Mouse (Mus musculus): Measurements from ENCODE around the gene Gm10974. TPM values are rescaled to one million over a fixed set of nuclear protein-coding genes. Genes with fewer than 3 reads are reported as not detected.
A peak's percentile ranks its signal among the peaks of the same experiment; 100 is the strongest.

The Gm10974 gene
- total RNA-seq, 2 experiments from 2014 or later: not detected

DNA sequence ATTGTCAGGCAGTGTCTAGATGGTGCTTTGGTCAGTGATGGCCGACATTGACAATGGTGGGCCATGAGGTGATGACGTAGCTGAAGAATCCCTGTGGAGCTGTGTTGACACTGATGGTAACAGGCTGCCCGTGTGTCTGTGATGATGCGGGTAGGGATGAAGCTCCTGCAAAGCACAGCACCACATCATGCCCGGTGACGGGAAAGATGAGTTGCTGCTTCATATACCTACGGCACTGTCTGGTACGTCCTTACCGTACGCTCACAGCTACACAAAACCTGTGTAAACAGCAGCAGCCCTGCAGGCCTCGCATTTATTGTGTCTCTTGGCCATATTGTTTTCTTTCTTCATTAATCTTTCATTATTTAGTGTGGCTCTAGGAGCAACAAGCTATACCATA lies 1.2 kb upstream of the Gm10974 start:
- no peak for DNase-seq

DNA sequence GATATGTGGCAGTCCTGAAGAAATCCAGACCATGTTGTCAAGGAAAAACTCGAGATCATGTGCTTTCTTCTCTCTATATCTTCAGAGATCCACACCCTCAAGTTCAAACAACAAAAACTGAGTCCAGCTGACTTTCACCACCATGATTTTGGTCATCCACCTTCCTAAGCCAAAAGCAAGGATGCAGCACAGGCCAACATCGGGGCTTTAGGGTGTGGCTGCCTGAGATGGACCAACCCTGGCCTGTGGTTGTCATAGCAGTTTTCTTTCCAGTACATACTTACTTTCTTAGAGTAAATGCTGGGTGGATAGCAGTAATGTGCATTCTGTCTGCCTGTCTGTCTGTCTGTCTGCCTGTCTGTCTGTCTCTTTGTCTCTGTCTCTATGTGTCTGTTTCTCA lies 294 bp upstream of the Gm10974 start:
- DNase-seq: no peak

DNA sequence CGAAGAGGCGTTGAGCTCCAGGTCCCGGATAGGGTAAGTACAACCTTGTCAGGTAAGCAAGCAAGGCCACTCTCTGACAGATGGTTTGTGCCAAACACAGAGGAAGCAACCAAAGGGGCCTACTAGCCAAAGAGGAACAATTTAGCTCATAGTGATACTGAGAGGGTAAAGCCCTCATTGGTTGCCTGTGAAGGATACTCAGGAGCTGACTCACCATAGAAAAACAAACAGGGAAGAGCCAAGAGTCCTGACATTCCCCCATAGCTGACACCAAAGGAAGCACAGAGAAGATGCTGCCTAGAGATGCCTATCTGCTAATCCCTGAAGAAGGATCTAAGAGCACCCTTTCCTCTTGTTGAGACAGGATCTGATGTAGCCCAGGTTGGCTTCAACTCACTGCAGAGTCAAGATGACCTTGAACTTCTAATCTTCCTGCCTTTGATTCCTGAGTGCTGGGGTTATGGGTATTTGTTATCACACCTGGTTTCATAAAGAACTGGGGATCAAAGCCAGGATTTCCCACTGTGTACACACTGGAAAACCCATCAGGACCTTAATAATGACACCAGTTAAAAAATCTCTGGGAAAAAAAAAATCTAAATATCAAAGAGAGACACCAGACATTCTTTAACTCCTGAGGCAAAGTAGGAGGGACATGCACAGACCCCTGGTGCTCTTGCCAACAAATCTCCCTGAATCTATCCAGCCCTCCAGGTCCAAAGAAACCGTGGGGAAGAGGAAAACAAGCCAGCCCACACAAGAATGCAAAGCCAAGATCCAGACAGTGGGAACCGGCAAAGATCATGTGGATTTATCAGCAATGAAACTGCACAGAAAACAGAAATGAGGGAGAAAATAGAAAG lies 3.6 kb downstream of the Gm10974 start:
- no peak for DNase-seq

DNA sequence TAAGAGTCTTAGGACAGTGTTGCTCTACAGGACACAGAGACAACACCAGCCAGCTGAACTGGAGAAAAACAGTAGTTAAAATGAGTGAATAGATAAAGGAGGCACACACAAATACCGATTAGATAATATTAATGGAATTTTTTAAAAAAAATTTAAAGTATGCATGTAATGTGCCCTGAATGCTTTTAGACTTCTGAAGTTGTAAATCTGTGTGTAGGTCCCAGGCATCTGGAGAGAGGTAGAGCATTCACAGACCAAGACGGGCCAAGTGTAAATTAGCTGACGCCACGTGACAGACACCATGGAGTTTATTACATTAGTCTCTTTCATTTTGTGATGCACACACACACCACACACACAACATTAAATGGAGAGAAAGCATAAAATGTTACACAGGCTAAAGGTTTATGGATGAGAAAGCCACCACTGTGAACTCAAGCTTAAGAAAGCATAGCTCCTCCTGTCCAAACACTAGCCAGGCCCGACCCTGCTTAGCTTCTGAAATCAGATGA lies 4.3 kb downstream of the Gm10974 start:
- no peak for DNase-seq

DNA sequence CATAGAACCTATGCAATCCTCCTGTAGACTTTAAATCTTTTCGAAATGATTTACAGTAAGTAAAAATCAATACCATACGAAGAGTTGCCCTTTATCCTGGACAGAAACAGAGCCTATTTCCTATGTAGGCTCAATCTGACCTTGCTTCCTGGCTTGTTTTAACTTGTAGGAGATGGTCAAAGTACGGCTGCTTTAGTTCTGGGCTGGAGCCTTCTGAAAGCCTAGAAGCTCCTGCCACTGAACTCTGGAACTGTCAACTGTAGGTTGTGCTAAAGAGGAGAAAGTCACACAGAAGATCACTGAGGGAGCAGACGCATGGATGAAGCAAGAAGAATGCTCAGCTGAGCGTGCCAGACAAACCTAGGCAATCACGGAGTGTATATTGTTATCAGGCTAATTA lies 5.3 kb downstream of the Gm10974 start:
- no peak for DNase-seq

DNA sequence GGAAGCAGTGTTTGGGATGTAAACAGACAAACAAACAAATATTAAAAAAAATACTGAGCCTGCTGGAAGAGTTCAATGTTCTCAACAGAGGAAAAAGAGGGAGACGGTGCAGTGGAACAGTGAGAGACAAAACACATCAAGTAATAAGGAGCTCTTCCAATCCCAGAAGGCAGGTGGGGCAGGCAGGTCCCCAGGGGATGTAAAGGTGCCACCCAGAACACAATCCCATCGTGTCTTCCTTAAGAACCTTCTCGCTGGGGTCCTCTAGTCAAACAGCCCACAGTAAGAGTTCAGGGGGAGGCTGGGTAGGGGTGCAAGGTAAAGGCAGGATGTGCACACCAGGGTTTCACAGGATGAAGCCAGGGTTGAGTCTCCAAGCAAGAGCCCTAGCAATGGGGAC lies 7.7 kb downstream of the Gm10974 start:
- no peak for DNase-seq

DNA sequence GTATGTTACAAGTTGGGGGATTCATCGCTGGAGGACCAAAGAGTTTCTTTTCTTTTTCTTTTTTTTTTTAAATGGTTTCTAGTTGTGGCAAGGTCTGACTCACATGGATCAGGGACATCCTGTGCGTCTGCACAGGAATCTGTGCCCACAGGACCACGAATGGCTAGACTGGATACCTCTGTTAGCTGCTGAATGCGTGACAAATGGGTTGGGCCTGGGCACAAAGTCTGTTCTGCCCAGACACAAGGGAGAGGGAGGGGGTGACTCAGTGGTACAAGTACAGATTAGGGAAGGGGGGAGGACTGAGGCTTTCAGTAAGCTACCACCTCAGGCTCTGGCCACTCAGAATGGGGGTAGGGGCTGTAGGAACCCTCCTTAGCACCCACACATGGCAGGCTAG lies 10.0 kb downstream of the Gm10974 start:
- no peak for DNase-seq

DNA sequence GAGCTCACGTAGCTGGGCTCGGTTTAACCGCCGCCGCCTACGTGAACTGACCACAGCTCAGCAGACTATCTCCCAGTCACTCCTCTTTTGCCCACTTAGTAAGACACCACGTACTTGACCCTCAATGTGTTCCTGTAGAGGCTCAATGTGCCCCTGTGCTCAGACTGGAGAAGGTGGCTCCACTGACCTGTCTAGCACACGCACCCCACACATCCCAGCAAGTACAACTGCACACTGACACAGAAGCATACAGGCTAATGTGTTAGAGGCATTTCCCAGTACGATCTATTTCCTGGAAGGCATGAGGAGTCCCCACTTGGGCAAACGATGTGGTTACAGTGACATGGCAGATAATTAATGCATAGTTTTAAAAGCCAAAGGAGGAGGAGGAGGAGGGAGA lies 10.9 kb downstream of the Gm10974 start:
- no peak for DNase-seq

DNA sequence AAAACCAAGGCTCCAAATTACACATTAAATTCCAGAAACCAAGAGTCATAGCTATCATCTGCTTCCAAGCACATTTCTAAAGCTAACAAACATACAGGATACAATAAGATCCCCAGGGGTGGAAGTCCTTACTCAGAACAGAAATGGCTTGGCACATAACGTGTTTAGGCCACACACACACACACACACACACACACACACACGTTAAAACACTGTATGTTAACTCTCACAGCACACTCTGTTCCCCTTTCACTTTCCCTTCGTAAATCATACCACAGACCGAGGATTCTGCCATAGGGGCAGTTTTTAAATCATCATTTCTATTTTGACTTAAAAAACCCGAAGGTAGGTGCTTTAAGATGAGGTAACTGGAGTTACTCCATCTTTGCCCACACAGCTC lies 18.5 kb downstream of the Gm10974 start:
- no peak for DNase-seq

DNA sequence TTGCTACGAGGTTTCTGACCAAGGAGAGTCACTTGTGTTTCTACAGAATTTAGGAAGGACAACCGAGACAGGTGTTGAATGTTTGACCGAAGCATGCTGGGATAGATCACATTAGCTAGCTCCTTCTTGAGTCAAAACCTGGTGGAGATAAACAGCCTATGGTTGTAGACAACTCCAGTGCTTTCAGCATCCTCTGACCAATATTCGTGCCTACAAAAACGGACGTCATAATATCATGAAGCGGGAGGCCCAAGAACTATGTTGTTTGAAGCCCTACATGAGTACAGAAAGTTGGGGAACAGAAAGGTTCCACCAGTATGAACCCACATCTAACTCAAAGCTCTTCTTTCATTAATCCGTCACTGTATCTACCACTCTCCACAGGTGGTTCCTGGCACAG lies 19.2 kb downstream of the Gm10974 start:
- no peak for DNase-seq

DNA sequence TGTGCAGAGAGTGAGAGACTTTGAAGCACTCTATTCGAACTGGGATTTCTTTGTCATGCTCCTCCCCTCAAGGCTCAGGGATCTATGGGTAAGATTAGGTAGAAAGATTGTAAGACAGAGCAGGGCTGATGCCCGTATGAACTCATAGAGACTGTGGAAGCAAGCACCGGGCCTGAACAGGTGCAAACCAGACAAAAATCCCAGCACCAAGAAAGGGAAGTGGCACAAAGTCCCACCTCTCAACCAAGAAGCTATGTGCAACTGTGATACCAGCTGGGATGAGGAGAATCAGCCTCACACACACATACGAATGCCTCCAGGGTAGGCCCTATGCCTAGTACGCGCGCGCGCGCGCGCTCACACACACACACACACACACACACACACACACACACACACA lies 20.1 kb downstream of the Gm10974 start:
- DNase-seq: no peak

DNA sequence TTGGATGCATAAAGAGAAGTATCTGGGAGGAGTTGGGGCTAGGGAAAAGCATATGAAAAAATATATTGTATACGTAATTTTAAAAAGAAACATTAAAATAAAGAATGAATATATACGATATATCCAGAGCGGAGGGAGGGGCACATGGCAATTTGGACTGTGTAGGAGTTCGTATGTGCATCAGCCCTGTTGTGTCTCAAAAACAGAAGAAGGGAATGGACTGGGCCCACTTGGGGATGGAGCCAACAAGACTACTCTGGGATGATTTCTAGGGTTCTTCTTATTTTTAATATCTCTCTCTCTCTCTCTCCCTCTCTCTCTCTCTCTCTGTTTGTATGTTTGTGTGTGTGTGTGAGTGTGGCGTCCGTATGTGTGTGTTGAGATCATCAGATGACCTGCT lies 20.7 kb downstream of the Gm10974 start:
- no peak for DNase-seq

DNA sequence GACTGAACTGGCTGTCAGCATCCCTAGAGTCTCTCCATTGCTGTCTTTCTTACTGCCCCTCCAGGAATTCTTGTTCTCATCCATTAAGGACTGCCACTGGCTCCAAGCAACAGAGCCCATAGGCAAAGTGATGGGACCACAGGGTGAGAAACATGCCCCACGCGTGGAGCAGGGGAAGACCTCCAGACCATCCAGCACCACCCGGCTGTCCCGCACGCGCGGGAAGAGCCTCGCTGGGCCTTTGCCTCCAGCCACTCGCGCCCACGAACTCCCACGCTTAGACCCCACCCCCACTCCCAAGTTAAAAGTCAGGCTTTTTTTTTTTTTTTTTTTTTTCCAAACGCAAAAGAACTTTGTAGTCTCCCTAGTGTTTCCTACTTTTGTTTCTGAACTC lies 21.7 kb downstream of the Gm10974 start:
- no peak for DNase-seq

DNA sequence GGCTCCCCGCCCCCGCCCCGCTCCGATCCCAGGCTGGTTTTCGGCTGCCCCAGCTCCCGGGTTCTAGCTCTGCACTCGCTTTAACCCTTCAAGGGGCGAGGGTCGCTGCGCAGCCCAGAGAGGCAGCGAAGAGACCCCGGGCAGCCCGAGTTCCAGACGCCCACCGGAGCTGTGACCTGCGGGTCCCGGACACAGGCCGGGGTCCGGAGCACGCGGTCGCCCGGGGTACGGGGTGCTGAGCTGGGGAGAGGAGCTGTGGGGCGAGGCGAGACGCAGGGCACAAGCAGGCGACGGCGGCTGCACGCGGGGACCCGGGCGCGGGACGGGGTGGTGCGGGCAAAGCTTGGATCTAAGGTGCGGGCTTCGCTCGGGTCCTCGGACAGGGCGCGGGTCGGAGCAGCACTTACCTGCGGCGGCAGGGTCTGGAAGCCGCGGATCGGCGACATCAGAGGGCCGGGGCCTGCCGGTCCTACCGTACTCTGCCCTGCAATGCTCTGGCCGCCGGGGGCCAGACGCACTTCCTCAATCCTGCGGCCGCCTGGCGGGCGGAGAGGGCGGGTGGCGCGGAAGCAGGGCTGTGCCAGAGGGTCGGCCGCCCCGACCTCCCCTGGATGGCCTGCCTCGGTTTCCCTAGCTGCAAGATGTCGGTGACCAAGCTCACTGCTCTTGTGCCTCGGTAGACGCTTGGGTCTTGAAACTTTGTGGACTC lies 22.3 kb downstream of the Gm10974 start, which contains the start of gene Lrrk1:
TSS of gene Lrrk1 (minus strand) at position 538 of the 709 bp plus-strand sequence.
- DNase-seq: peak in 1 of 2 experiments; percentile 6

DNA sequence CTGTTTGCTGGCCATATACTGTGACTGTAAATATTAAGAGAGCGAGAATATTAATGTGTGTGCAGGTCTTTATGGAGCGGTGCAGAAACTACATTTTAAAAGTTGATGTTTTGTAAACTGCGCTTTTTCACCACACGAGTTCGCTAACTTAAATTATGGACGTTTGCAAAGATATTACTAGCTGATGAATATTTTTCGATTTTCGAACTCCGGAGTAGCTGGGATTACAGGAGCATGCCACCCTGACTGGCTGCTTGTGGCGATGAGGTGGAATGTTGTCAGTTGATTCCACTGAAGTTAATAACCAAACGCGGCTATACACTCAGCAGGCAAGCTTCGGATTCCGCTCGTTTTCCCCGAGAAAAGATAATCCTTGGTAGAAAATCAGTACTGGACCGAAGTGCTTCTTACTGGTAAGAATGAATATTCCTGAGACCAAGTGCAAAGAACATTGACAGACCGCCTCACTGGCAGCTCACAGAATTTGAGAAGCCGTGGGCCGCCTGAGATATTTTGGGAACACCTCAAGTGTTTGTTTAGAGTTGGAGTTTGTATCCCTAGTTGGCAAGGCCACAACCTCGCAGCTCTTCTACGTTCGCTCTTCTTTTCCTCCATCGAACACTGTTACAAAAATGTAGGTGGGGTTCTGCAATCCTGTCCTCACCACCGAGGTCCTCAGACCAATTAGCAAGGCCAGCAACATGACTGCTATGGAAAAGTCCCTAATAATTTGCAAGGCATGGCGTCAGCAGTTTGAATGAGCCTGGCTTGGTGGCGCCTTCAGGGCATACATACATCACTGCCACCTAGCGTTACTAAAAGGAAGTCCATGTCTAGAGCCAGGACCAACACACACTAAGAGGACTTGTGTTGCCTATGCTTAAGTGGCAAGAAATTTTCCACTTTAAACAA lies 23.2 kb downstream of the Gm10974 start:
- peak; percentile 32 to 46 for DNase-seq

DNA sequence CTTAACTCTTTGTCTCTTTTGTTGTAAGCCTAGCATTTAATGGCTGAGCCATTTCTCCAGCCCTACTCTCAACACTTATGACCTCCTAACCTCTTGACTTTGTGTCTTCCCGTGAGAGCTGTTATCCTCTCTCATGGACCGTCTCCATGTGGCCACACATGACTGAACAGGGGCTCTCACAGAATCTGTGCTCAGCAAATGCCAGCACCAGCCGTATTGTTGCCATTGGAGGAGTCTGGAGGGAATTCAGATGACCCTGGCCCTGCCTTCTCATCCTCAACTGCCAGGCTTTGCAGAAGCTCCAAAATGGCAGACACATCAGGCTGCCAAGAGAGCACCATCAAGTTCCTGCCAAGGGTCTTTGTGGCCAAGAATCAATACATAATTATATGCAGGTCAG lies 31.6 kb downstream of the Gm10974 start:
- no peak for DNase-seq

DNA sequence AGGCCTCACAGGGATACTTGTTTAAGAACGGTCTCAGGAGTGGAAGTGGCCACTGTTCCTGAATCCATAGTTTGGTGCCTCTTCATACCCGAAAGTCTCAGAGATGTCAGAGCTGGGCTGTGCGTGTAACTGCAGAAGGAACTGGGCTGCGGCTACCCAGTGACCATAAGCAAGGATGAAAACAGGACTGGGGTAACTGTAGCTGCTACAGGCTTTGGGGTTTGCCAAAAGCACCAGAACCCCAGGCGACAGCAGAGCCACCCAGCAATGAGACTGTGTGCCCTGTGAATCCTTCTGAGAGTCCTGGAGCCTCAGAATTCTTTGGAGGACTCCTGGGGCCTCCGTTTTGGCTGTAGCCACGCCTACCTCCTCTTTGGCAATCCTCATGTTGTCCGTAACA lies 35.9 kb downstream of the Gm10974 start:
- DNase-seq: no peak

DNA sequence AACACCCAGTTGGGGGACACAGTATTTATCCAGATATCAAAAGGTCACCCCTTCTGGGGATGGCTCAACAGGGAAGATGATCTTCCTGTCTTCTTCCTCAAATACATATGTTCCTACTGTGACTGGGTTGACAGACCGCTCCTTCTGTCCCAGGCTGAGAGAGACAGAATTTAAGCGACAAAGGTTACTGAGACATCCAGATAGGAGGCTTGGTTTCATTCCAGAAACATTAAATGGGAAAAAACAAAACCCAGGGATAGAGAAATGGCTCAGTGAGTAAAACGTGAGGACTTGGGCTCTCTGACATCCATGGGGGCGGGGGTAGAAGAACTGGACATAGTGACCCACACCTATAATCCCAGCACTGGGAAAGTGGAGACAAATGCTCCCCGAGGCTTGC lies 37.2 kb downstream of the Gm10974 start:
- DNase-seq: no peak

DNA sequence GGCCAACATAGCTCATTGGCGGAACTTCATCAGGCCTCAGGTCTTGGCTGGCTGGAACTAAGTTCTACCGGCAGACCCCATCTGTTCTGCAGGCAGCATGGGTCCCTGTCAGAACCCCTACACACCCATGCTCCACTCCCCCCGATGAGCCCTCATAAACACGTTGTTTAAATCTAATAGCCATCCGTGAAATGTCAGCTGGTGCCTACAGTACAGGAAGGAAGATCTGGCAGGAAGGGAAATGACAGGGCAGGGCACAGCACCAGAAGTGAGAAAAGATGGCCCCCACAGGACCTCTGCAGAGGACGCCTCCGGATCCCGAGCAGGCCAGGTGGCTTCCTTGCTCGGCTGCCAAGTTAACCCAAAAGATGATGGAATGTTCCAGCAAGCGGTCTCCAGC lies 38.4 kb downstream of the Gm10974 start:
- DNase-seq: no peak

DNA sequence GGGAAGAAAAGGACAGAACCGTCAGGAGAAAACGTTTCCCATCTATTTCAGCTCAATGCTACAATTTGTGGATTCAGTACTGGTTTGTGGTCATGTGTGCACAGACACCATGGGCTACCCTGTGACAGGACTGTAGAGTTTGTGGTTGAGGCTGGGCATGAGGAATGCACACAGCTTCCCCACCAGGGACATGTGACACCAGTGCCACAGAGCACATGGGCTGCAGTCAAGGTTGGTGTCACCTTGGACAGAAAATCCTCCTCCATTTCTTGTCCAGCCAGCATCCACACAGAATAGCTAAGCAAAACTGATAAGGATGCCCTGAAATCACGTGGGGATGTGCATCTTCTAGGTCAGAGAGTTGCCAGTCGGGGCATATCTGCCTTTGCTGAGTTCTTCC lies 39.1 kb downstream of the Gm10974 start:
- no peak for DNase-seq

DNA sequence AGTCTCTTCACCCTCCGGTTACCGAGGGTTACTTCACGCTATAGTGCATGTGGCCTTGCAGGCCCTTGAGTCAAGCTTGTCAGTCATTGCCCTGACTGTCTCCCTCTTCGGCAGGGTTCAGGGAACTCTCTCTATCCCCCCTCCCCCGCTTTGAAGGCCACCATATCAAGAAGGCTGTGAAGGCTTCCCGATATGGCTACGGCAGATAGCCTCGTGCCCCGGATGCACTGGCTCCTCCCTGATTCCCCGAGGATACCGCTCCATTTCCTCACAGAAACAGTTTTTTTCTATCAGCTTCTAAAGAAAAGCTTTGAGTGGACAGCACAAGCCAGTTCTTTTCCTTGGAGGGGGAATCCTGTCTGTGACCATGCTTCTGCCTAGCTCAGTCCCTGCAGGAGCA lies 39.8 kb downstream of the Gm10974 start:
- DNase-seq: no peak

DNA sequence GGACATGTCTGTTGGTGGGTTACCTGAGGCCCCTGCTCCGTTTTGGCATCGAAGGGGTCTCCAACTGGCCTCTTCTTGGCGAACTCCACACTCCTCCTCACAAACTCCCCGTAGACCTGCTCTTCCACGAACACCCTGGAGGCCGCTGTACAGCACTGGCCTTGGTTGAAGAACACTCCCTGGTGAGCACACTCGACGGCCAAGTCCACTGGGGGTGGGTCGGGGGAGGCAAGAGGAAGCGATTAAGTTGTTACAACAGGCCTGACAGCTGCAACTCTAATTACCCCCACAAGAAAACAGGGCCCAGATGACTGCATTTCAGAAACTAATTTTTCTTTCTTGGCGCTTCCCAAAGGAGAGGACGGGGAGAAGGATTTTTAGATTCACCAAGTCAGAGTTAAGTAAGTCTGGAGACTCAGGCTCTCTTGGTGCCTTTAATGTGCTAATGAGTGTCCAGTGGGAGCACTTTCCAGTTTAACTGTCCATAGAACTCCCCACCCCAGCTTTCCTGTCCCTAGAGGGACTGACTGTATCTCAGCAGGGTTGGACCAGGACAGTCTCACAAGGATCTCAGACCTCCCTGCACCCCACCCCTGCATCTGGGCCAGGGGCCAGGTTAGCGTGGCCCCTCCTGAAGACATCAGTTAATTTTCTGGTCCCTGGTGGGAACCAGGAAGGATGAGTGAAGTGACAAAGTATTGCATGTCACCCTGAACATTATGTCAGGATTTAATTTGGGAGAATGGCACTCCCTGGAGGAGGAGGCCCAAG lies 40.4 kb downstream of the Gm10974 start:
- DNase-seq: no peak

Data from layer of hippocampus, postnatal 36 days (tissue).